Mouse (Mus musculus) cortical plate, adult 2 months (tissue): ENCODE measurements around the gene Osbp.

ENCODE experiments used
- CTCF ChIP-seq: fragments of 200-500 bp; IDR thresholded peaks from 2 replicates; pipeline ENCODE4 v1.5.1; 2011; ENCODE audit warnings: mild to moderate bottlenecking, control low read depth, low read length; ENCODE audit not compliant: insufficient read depth; ENCODE audit errors: extremely low read depth
- POLR2A ChIP-seq: fragments of 200-500 bp; IDR thresholded peaks from 2 replicates; pipeline ENCODE4 v1.6.1; 2011; ENCODE audit warnings: mild to moderate bottlenecking, low read length, control low read depth; ENCODE audit not compliant: insufficient read depth; ENCODE audit errors: extremely low read depth

DNA sequence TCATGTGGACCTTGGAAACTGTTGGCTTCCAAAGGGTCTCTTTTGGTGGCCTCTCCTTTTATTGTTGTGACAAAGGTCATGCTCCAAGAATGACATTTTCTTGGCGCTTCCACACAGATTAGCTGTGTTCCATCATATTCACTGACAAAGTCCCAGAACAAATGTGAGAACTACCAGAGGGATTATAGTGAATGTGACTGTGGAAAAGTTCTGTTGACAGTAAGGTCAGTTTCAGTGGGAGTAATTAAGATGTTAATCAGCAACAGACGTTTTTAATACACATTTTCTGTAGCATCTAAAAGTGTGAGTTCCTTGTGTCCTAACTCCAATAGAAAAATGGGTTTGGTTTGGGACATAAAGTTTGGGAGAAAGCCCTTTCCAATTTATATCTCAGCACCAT is 75.5 kb downstream of the Osbp start, which contains the start of gene Olfr1423:
- TF ChIP-seq CTCF (no peak), POLR2A (no peak)
